Mouse (Mus musculus): ENCODE measurements around the gene Rtl1. TPM values are rescaled to one million over a fixed set of nuclear protein-coding genes. Genes with fewer than 3 reads are reported as not detected.

The Rtl1 gene
- polyA plus RNA-seq (2017; shearing (Covaris generic)) = not detected

DNA sequence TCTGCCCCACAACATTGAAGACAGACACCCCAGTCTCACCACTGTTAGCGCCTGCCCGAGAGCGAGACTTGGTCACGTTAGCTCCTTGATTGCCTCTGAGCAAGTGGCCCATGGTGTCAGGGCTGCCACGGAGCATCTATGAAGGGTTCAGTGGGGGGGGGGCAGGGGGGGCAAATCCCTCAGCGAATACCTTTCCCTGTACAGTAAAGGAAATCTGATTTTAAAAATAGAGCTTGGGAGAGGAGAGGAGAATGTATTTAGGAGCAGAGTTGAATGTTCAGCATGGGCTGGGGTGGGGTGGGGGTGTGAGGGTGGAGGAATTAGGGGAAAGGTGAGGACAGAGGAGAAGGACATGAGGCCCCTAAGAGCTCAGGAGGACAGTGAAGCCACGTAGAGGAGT, at the start of gene Rtl1:
TSS of gene Rtl1 (minus strand) at position 101 of the 400 bp plus-strand sequence.

Other genes with a start within 250 kb of the Rtl1 start
- gene Dlk1, start 147.5 kb downstream of the Rtl1 start, polyA plus RNA-seq (2017; shearing (Covaris generic)) = 0.14 TPM

All from CD4-positive, CD25-positive, alpha-beta regulatory T cell (primary cell).